ENCODE assay signal across 8 mouse cellular contexts in genomic region chr7:27308821-27309549, GRCm38 (mm10). TPM values are rescaled to one million over a fixed set of nuclear protein-coding genes. Genes with fewer than 3 reads are reported as not detected.
DNase-seq lines count a peak whose midpoint lies in the region; ATAC-seq lines count a peak whose summit lies in the region.

No protein-coding gene starts in this region.

- H3K9me3 ChIP-seq in forebrain, embryonic 14.5 days (replicated peaks; ENCODE audit: control insufficient read depth, low read length): 0 out of 2 replicates have a peak, but pooled peaks cover 4% of the 10 kb centered on the region
- H3K9me3 ChIP-seq in neural tube, embryonic 11.5 days (ENCODE audit: control insufficient read depth, low read length): no peaks in the 10 kb centered on the region

- peak overlapping the region; percentile 16; the same call in 1 of the 2 replicates for H3K4me3 ChIP-seq in forebrain, embryonic 14.5 days (ENCODE audit: low read depth, low read length)
- H3K4me3 ChIP-seq in neural tube, embryonic 11.5 days (ENCODE audit: low read depth, low read length): peak overlapping the region; percentile 18

- 0 out of 2 replicates have a peak, but pooled peaks cover 3% of the 10 kb centered on the region for H3K27me3 ChIP-seq in forebrain, embryonic 14.5 days (replicated peaks; ENCODE audit: control insufficient read depth, insufficient read depth, low read length)
- H3K27me3 ChIP-seq in neural tube, embryonic 11.5 days (ENCODE audit: control insufficient read depth, insufficient read depth, low read length): peaks cover 12% of the 10 kb centered on the region

- no peaks in the 10 kb centered on the region for H3K36me3 ChIP-seq in forebrain, embryonic 14.5 days (ENCODE audit: control insufficient read depth, insufficient read depth, low read length)
- no peaks in the 10 kb centered on the region for H3K36me3 ChIP-seq in neural tube, embryonic 11.5 days (ENCODE audit: control insufficient read depth, insufficient read depth, low read length)

- H3K27ac ChIP-seq in forebrain, embryonic 14.5 days (ENCODE audit: low read depth, low read length): no peak overlapping the region
- no peak overlapping the region for H3K27ac ChIP-seq in neural tube, embryonic 11.5 days (ENCODE audit: low read depth, low read length)

- H3K4me1 ChIP-seq in forebrain, embryonic 14.5 days (ENCODE audit: control insufficient read depth, insufficient read depth, low read length): peaks cover 6% of the 10 kb centered on the region
- no peaks in the 10 kb centered on the region for H3K4me1 ChIP-seq in neural tube, embryonic 11.5 days (ENCODE audit: control insufficient read depth, insufficient read depth, low read length)

- peak overlapping the region; percentile 37; the same call in 1 of the 2 replicates for H3K9ac ChIP-seq in forebrain, embryonic 14.5 days (ENCODE audit: low read length)
- no peak overlapping the region for H3K9ac ChIP-seq in neural tube, embryonic 11.5 days (ENCODE audit: low read length)

- 16% methylated on average over 28 of the region's 28 CpGs for WGBS in forebrain, embryonic 14.5 days
- 8% methylated on average over 27 of the region's 28 CpGs for WGBS in neural tube, embryonic 11.5 days

- peak; percentile 40; the same call in 1 of the 2 replicates for ATAC-seq in forebrain, embryonic 14.5 days
- no peak for ATAC-seq in neural tube, embryonic 11.5 days (ENCODE audit: insufficient read depth, low FRiP score, low TSS enrichment)
- ATAC-seq in inflammation-experienced regulatory T-cells, adult 6 months: no peak

- H3K4me2 ChIP-seq in forebrain, embryonic 14.5 days (ENCODE audit: low read length): peak overlapping the region; percentile 47
- peak overlapping the region; percentile 44 for H3K4me2 ChIP-seq in neural tube, embryonic 11.5 days (ENCODE audit: low read depth)

- peak; percentile 19 for DNase-seq in kidney, adult 18-20 months
- no peak for DNase-seq in kidney, adult 8-10 months
- DNase-seq in forebrain, embryonic 14.5 days (ENCODE audit: low spot score): no peak
- DNase-seq in kidney, postnatal 36 days: peak; percentile 55 to 63
- DNase-seq in neural tube, embryonic 11.5 days (ENCODE audit: low spot score): peak; percentile 33
- DNase-seq in layer of hippocampus, postnatal 25 days (ENCODE audit: extremely low spot score in 1 of 2, low spot score in 1 of 2): no peak
- no peak for DNase-seq in cerebellum, adult 18-20 months

RNA-seq across cellular contexts. Expression of gene Ltbp4, which starts 28.5 kb away (rescaled TPM):
- 8.0 and 11.0 TPM in 2 replicates for polyA plus RNA-seq in forebrain, embryonic 14.5 days (2014; fragmentation: Nextera tagmentation; extraction: Ambion mirVana)
- 7.0 and 8.0 TPM in 2 replicates for polyA plus RNA-seq in neural tube, embryonic 11.5 days (2014; fragmentation: Nextera tagmentation; extraction: Ambion mirVana)
- 1 to 10 TPM in 1 of 3 experiments, under 1 TPM in 2; 0.45 to 1.2 (median 0.50) TPM for polyA plus RNA-seq in inflammation-experienced regulatory T-cells, adult 6 months (2017; shearing (Covaris generic))
- total RNA-seq in layer of hippocampus, postnatal 25 days (2021): 10 to 100 TPM; 47.2 to 61.7 TPM

RNA-seq across cellular contexts. Expression of gene Shkbp1, which starts 46.8 kb away (rescaled TPM):
- 52.4 and 66.4 TPM in 2 replicates for polyA plus RNA-seq in forebrain, embryonic 14.5 days (2014; fragmentation: Nextera tagmentation; extraction: Ambion mirVana)
- polyA plus RNA-seq in neural tube, embryonic 11.5 days (2014; fragmentation: Nextera tagmentation; extraction: Ambion mirVana): 52.8 and 55.2 TPM in 2 replicates
- polyA plus RNA-seq in inflammation-experienced regulatory T-cells, adult 6 months (2017; shearing (Covaris generic)): 10 to 100 TPM; 46.9 to 59.2 (median 50.1) TPM
- 10 to 100 TPM; 19.7 to 30.4 TPM for total RNA-seq in layer of hippocampus, postnatal 25 days (2021)

RNA-seq across cellular contexts. Expression of gene Gm20479, which starts 48.2 kb away (rescaled TPM):
- polyA plus RNA-seq in forebrain, embryonic 14.5 days (2014; fragmentation: Nextera tagmentation; extraction: Ambion mirVana): 0.38 TPM in 1 of 2 replicates, not detected in the other
- polyA plus RNA-seq in neural tube, embryonic 11.5 days (2014; fragmentation: Nextera tagmentation; extraction: Ambion mirVana): not detected in 2 replicates
- polyA plus RNA-seq in inflammation-experienced regulatory T-cells, adult 6 months (2017; shearing (Covaris generic)): 1 to 10 TPM in 1 of 3 experiments, not detected in 2; 4.0 TPM
- total RNA-seq in layer of hippocampus, postnatal 25 days (2021): not detected

RNA-seq across cellular contexts. Expression of gene Numbl, which starts 50.8 kb away (rescaled TPM):
- polyA plus RNA-seq in forebrain, embryonic 14.5 days (2014; fragmentation: Nextera tagmentation; extraction: Ambion mirVana): 22.9 and 28.6 TPM in 2 replicates
- polyA plus RNA-seq in neural tube, embryonic 11.5 days (2014; fragmentation: Nextera tagmentation; extraction: Ambion mirVana): 21.6 and 21.7 TPM in 2 replicates
- under 1 TPM; 0.15 to 0.38 (median 0.15) TPM for polyA plus RNA-seq in inflammation-experienced regulatory T-cells, adult 6 months (2017; shearing (Covaris generic))
- total RNA-seq in layer of hippocampus, postnatal 25 days (2021): 100 to 1,000 TPM; 147 to 149 TPM

Comparison
In these comparisons a context has a peak if more than half of its experiments do, and no peak if none do; other contexts are left out.
1. DNase-seq: peak in kidney, adult 18-20 months (single experiment), kidney, postnatal 36 days (2 of 2) and neural tube, embryonic 11.5 days (single experiment); none in kidney, adult 8-10 months (0 of 2), forebrain, embryonic 14.5 days (single experiment), layer of hippocampus, postnatal 25 days (0 of 2) and cerebellum, adult 18-20 months (0 of 2).